In genomic region chr12:76240670-76241069, GRCm38 (mm10) we compare ENCODE assay signal across 20 mouse cellular contexts. TPM values are rescaled to one million over a fixed set of nuclear protein-coding genes. Genes with fewer than 3 reads are reported as not detected.
"Had no signal": no experiment of that assay in that cellular context is flagged by ENCODE, and none has a peak within 500 bp of the region (broad histone marks: within the 10 kb centered on the region; RNA-seq: fewer than 3 reads in every experiment).

No protein-coding gene starts in this region.

- H3K9me3 ChIP-seq: limb, embryonic 13.5 days; midbrain, embryonic 15.5 days; neural tube, embryonic 12.5 days; stomach, embryonic 15.5 days had no signal

- H3K4me2 ChIP-seq: limb, embryonic 13.5 days; midbrain, embryonic 11.5 days; midbrain, embryonic 15.5 days; neural tube, embryonic 12.5 days; stomach, embryonic 15.5 days had no signal

- H3K4me3 ChIP-seq: limb, embryonic 13.5 days; midbrain, embryonic 15.5 days; neural tube, embryonic 12.5 days; stomach, embryonic 15.5 days had no signal

- H3K9ac ChIP-seq: limb, embryonic 13.5 days; midbrain, embryonic 15.5 days; neural tube, embryonic 12.5 days; stomach, embryonic 15.5 days had no signal

- H3K27ac ChIP-seq: limb, embryonic 13.5 days; midbrain, embryonic 15.5 days; neural tube, embryonic 12.5 days; stomach, embryonic 15.5 days had no signal

- H3K4me1 ChIP-seq: limb, embryonic 13.5 days; midbrain, embryonic 15.5 days; neural tube, embryonic 12.5 days; stomach, embryonic 15.5 days had no signal

- H3K27me3 ChIP-seq: limb, embryonic 13.5 days; midbrain, embryonic 15.5 days; neural tube, embryonic 12.5 days; stomach, embryonic 15.5 days had no signal

- DNase-seq: kidney, adult 8-10 months; kidney, postnatal 25 days; lung, adult 18-20 months; lung, postnatal 36 days; right cerebral cortex, postnatal 14 days; thymus, postnatal 36 days had no signal

- H3K36me3 ChIP-seq: limb, embryonic 13.5 days; midbrain, embryonic 15.5 days; neural tube, embryonic 12.5 days; stomach, embryonic 15.5 days had no signal

- ATAC-seq: inflammation-experienced regulatory T-cells, adult 6 months; intestine, postnatal 0 days; midbrain, embryonic 15.5 days had no signal

RNA-seq across cellular contexts. Expression of gene Tex21, which starts 5.9 kb away (rescaled TPM):
- total RNA-seq: layer of hippocampus, adult 18-20 months; layer of hippocampus, postnatal 10 days; left cerebral cortex, postnatal 36 days; megakaryocyte, adult 5-6 weeks had no signal
- polyA plus RNA-seq: inflammation-experienced regulatory T-cells, adult 6 months; intestine, postnatal 0 days; lung, embryonic 16.5 days; midbrain, embryonic 11.5 days; midbrain, embryonic 15.5 days; neural tube, embryonic 12.5 days; spleen, adult 2 months; stomach, embryonic 15.5 days; thymus, postnatal 0 days had no signal
